Mouse (Mus musculus) lung, postnatal 0 days (tissue): ENCODE measurements around the gene S1pr1.

Experiments
- CTCF ChIP-seq: IDR thresholded peaks from 2 replicates; pipeline ENCODE4 v1.5.1; 2016; ENCODE audit warnings: antibody characterized with exemption, mild to moderate bottlenecking
- EP300 ChIP-seq: IDR thresholded peaks from 2 replicates; pipeline ENCODE4 v1.6.1; 2016; ENCODE audit warnings: antibody characterized with exemption, mild to moderate bottlenecking, control low read depth

DNA sequence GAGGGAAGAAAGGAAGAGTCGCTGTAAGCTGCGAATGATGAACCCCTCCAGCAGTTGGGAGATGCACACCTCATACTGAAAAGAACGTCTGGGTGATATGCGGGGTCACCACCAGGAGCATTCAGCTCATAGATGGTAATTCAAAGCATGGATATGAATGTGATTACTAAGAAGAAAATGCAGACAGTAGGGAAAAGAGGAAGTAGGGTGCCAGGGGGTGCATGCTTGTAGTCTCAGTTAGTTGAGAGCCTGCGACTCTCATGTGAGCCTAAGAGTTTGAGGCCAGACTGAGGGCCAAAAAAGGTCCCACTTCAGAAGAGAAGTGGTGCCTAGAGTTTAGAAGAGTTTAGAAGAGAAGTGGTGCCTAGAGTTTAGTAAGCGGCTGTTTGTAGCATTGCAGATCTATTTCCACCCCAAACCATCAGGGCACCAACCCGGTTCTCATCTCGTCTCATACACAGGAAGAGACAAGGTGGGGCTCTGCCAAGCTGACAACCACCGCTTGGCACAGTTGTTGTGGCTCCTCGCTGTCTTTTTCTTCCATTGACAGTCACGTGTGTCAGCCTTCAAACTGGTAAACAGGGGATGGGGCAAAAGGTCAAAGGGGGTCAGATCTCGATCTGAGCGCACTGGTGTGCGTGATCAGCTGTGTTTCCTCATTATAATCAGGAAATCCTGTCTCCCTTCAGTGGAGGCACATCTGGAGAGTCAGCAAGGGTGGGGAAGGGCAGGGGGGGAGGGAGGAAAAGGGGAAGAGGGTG, 32.4 kb downstream of the S1pr1 start:
- TF ChIP-seq CTCF = 0 out of 2 replicates have a peak, but pooled peaks have one; percentile 6
- peak; percentile 99 for TF ChIP-seq EP300
